Mouse (Mus musculus): ENCODE results near the gene Pglyrp3. TPM values are rescaled to one million over a fixed set of nuclear protein-coding genes. Genes with fewer than 3 reads are reported as not detected.
"Not testable (repeated sequence)": the region's sequence is repeated elsewhere in the genome, so short reads cannot be mapped to it uniquely, and the experiment has no call there.

The Pglyrp3 gene
- not detected in 2 replicates for polyA plus RNA-seq (2014; fragmentation: Nextera tagmentation; extraction: Ambion mirVana)

GRCm38 (mm10) chr3:92014283-92014682, at the start of gene Pglyrp3:
Gene Pglyrp3, plus strand, starts transcription at chr3:92014583.
- H3K36me3 ChIP-seq (ENCODE audit: control insufficient read depth, insufficient read depth, low read length), result no peaks in the 10 kb centered on the region
- no peak within 1 kb of the TSS for H3K9ac ChIP-seq (replicated peaks; ENCODE audit: low read depth, low read length)
- no peak within 1 kb of the TSS for H3K4me3 ChIP-seq (ENCODE audit: low read depth, low read length)
- H3K27ac ChIP-seq (ENCODE audit: low read length), result no peak within 1 kb of the TSS
- H3K4me2 ChIP-seq (replicated peaks; ENCODE audit: low read depth, low read length), result no peak within 1 kb of the TSS
- no peaks in the 10 kb centered on the region for H3K4me1 ChIP-seq (ENCODE audit: control insufficient read depth, insufficient read depth, low read length)
- no peaks in the 10 kb centered on the region for H3K27me3 ChIP-seq (ENCODE audit: control insufficient read depth, insufficient read depth, low read length)
- no peaks in the 10 kb centered on the region for H3K9me3 ChIP-seq (ENCODE audit: control insufficient read depth, low read depth, low read length)
- ATAC-seq (ENCODE audit: insufficient number of reproducible peaks, insufficient read depth, low FRiP score, low read depth), result no peak
- WGBS, result 83% methylated on average over 1 of the region's 1 CpGs

GRCm38 (mm10) chr3:92011001-92011400, 3.4 kb upstream of the Pglyrp3 start:
- H3K36me3 ChIP-seq (ENCODE audit: control insufficient read depth, insufficient read depth, low read length), result no peaks in the 10 kb centered on the region
- no peak for ATAC-seq (ENCODE audit: insufficient number of reproducible peaks, insufficient read depth, low FRiP score, low read depth)

DNA sequence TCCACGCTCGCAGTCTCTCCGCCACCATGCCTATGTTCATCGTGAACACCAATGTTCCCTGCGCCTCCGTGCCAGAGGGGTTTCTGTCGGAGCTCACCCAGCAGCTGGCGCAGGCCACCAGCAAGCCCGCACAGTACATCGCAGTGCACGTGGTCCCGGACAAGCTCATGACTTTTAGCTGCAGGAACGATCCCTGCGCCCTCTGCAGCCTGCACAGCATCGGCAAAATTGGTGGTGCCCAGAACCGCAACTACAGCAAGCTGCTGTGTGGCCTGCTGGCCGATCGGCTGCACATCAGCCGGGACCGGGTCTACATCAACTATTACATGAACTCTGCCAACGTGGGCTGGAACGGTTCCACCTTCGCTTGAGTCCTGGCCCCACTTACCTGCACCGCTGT, 10.2 kb downstream of the Pglyrp3 start:
- WGBS, result 63% methylated on average over 24 of the region's 24 CpGs

More at GRCm38 (mm10) chr3:92011001-92011400, 3.4 kb upstream of the Pglyrp3 start:
- WGBS, result 82% methylated on average over 1 of the region's 1 CpGs
- no peak overlapping the region for H3K4me2 ChIP-seq (replicated peaks; ENCODE audit: low read depth, low read length)
- H3K27ac ChIP-seq (ENCODE audit: low read length), result no peak overlapping the region
- H3K9ac ChIP-seq (replicated peaks; ENCODE audit: low read depth, low read length), result no peak overlapping the region
- no peaks in the 10 kb centered on the region for H3K4me1 ChIP-seq (ENCODE audit: control insufficient read depth, insufficient read depth, low read length)
- H3K4me3 ChIP-seq (ENCODE audit: low read depth, low read length), result no peak overlapping the region
- no peaks in the 10 kb centered on the region for H3K9me3 ChIP-seq (ENCODE audit: control insufficient read depth, low read depth, low read length)
- no peaks in the 10 kb centered on the region for H3K27me3 ChIP-seq (ENCODE audit: control insufficient read depth, insufficient read depth, low read length)

DNA sequence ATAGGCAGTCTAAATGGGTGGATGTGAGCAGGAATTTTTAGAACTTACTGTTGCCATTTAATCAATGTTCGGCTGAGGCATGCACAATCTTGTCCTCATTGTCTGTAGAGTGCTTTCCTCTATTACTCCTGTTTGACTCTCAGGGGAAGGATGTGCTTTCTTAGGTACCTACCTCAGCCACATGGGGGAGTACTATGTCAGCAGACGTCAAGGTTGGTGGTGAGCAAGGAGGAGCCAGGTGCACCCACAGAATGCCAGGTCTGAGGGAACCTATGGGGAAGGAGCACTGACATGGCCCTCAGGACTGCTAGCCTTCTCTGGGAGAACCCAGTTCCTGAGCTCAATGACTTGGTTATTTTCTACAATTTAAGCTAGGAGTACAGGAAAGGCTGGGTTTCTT, 18.8 kb downstream of the Pglyrp3 start:
- ATAC-seq (ENCODE audit: insufficient number of reproducible peaks, insufficient read depth, low FRiP score, low read depth), result no peak
- Histone ChIP-seq H3K27me3 (ENCODE audit: control insufficient read depth, insufficient read depth, low read length) (no peaks in the 10 kb centered on the region), H3K36me3 (ENCODE audit: control insufficient read depth, insufficient read depth, low read length) (no peaks in the 10 kb centered on the region)

More for the DNA sequence above, 10.2 kb downstream of the Pglyrp3 start:
- H3K4me3 ChIP-seq (ENCODE audit: low read depth, low read length); H3K4me1 ChIP-seq (ENCODE audit: control insufficient read depth, insufficient read depth, low read length); H3K9me3 ChIP-seq (ENCODE audit: control insufficient read depth, low read depth, low read length); H3K9ac ChIP-seq (replicated peaks; ENCODE audit: low read depth, low read length); H3K27ac ChIP-seq (ENCODE audit: low read length); H3K4me2 ChIP-seq (replicated peaks; ENCODE audit: low read depth, low read length); H3K36me3 ChIP-seq (ENCODE audit: control insufficient read depth, insufficient read depth, low read length); H3K27me3 ChIP-seq (ENCODE audit: control insufficient read depth, insufficient read depth, low read length); ATAC-seq (ENCODE audit: insufficient number of reproducible peaks, insufficient read depth, low FRiP score, low read depth): not testable (repeated sequence)

GRCm38 (mm10) chr3:92033892-92034291, 19.5 kb downstream of the Pglyrp3 start:
- H3K4me3 ChIP-seq (ENCODE audit: low read depth, low read length), result no peak overlapping the region
- 52% methylated on average over 1 of the region's 1 CpGs for WGBS
- H3K4me2 ChIP-seq (replicated peaks; ENCODE audit: low read depth, low read length), result no peak overlapping the region
- H3K4me1 ChIP-seq (ENCODE audit: control insufficient read depth, insufficient read depth, low read length), result no peaks in the 10 kb centered on the region
- no peaks in the 10 kb centered on the region for H3K9me3 ChIP-seq (ENCODE audit: control insufficient read depth, low read depth, low read length)
- no peaks in the 10 kb centered on the region for H3K27me3 ChIP-seq (ENCODE audit: control insufficient read depth, insufficient read depth, low read length)
- no peak overlapping the region for H3K27ac ChIP-seq (ENCODE audit: low read length)
- no peak for ATAC-seq (ENCODE audit: insufficient number of reproducible peaks, insufficient read depth, low FRiP score, low read depth)
- H3K9ac ChIP-seq (replicated peaks; ENCODE audit: low read depth, low read length), result no peak overlapping the region
- no peaks in the 10 kb centered on the region for H3K36me3 ChIP-seq (ENCODE audit: control insufficient read depth, insufficient read depth, low read length)

More for the DNA sequence above, 18.8 kb downstream of the Pglyrp3 start:
- H3K4me3 ChIP-seq (ENCODE audit: low read depth, low read length), result no peak overlapping the region
- H3K27ac ChIP-seq (ENCODE audit: low read length), result no peak overlapping the region
- no peaks in the 10 kb centered on the region for H3K4me1 ChIP-seq (ENCODE audit: control insufficient read depth, insufficient read depth, low read length)
- H3K9me3 ChIP-seq (ENCODE audit: control insufficient read depth, low read depth, low read length), result no peaks in the 10 kb centered on the region
- WGBS, result 55% methylated on average over 2 of the region's 2 CpGs
- no peak overlapping the region for H3K4me2 ChIP-seq (replicated peaks; ENCODE audit: low read depth, low read length)
- no peak overlapping the region for H3K9ac ChIP-seq (replicated peaks; ENCODE audit: low read depth, low read length)

DNA sequence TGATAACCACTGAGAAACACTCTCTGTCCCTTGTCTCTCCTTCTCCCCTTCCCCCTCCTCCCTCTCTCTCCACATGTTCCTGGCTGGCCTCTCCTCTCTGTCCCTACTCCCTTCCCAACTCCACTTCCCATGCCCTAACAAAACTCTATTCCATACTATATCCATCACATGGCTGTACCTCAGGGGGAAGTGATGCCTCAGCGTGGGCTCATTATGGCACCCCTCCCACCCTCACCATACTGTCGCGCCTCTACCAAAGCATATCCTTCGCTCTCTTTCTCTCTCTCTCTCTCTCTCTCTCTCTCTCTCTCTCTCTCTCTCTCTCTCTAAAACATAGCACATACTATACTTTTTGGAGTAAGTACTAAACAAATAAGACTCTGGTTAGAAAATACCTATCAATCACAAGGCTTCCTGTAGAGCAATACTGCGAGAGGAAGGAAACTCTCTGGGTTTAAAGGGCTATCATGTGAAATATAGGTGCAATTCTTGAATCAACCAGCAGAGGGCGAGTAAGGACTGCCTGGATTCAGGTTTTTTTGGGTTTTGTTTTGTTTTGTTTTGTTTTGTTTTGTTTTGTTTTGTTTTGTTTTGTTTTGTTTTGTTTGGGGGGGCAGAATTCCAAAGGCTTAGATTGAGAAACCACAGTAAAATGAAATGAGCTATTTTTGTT, 36.1 kb downstream of the Pglyrp3 start:
- Histone ChIP-seq H3K4me3 (ENCODE audit: low read depth, low read length) (no peak overlapping the region), H3K27ac (ENCODE audit: low read length) (no peak overlapping the region), H3K9ac (replicated peaks; ENCODE audit: low read depth, low read length) (no peak overlapping the region), H3K9me3 (ENCODE audit: control insufficient read depth, low read depth, low read length) (no peaks in the 10 kb centered on the region), H3K36me3 (ENCODE audit: control insufficient read depth, insufficient read depth, low read length) (no peaks in the 10 kb centered on the region), H3K4me1 (ENCODE audit: control insufficient read depth, insufficient read depth, low read length) (no peaks in the 10 kb centered on the region), H3K4me2 (replicated peaks; ENCODE audit: low read depth, low read length) (no peak overlapping the region), H3K27me3 (ENCODE audit: control insufficient read depth, insufficient read depth, low read length) (no peaks in the 10 kb centered on the region)
- no peak for ATAC-seq (ENCODE audit: insufficient number of reproducible peaks, insufficient read depth, low FRiP score, low read depth)
- 53% methylated on average over 6 of the region's 6 CpGs for WGBS

DNA sequence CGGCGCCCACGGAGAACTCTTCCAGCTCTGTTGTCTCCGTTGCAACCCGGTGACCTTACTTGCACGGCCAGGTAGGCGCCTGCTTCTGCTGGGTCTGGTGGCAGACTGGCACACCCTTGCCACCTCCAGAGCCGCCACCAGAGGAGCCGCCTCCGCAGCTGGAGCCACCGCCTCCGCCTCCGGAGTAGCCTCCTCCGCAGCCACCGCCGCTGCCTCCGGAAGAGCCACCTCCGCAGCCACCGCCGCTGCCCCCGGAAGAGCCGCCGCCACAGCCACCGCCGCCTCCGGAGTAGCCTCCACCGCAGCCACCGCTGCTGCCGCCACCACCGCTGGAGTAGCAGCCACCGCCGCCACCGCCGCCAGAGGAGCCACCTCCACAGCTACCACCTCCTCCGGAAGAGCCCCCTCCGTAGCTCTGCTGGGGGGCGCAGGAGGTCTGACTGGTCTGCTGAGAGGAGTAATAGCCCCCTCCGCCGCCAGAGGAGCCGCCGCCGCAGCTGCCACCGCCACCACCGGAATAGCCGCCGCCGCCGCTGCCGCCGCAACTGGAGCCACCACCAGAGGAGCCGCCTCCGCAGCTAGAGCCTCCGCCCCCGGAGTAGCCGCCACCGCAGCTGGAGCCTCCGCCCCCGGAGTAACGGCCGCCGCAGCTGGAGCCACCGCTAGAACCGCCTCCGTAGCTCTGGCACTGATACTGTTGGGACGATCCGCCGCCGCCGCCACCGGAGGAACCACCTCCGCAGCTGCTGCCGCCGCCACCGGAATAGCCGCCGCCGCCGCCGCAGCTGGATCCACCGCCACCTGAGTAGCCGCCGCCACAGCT, 66.3 kb downstream of the Pglyrp3 start:
- Histone ChIP-seq H3K27ac (ENCODE audit: low read length) (peak overlapping the region; percentile 27; the same call in 1 of the 2 replicates), H3K36me3 (ENCODE audit: control insufficient read depth, insufficient read depth, low read length) (no peaks in the 10 kb centered on the region), H3K4me1 (ENCODE audit: control insufficient read depth, insufficient read depth, low read length) (no peaks in the 10 kb centered on the region), H3K27me3 (ENCODE audit: control insufficient read depth, insufficient read depth, low read length) (no peaks in the 10 kb centered on the region), H3K4me3 (ENCODE audit: low read depth, low read length) (peak overlapping the region; percentile 66), H3K9ac (replicated peaks; ENCODE audit: low read depth, low read length) (peak overlapping the region; percentile 52; the same call in 1 of the 2 replicates), H3K4me2 (replicated peaks; ENCODE audit: low read depth, low read length) (peak overlapping the region; percentile 86), H3K9me3 (ENCODE audit: control insufficient read depth, low read depth, low read length) (no peaks in the 10 kb centered on the region)
- under 1% methylated on average over 71 of the region's 82 CpGs for WGBS
- peak; percentile 78 for ATAC-seq (ENCODE audit: insufficient number of reproducible peaks, insufficient read depth, low FRiP score, low read depth)

Measured in stomach, embryonic 14.5 days (tissue).